ENCODE assay signal across 25 mouse cellular contexts in the genomic region with DNA sequence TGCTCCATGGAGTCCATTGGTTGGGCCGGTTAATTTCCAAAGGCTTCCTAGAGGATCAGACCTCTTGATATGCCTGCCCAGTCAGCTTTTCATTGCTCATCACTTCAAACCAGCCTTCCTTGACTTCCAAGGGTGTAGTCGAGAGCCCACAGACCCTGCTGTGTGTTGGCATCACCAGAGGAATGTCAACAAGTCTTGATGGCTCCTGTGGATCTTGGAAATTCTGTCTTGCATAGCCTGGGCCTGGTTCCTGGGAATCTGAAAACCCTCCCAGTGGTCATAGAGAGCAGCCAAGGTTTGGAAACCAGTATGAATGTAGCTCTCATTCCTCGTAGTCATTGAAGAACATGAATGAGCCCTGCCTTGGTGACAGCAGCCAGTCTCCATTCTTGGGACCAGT. TPM values are rescaled to one million over a fixed set of nuclear protein-coding genes. Genes with fewer than 3 reads are reported as not detected.
DNase-seq lines count a peak whose midpoint lies in the region; ATAC-seq lines count a peak whose summit lies in the region.
"Had no signal": no experiment of that assay in that cellular context is flagged by ENCODE, and none has a peak within 500 bp of the region (broad histone marks: within the 10 kb centered on the region; RNA-seq: fewer than 3 reads in every experiment).

No protein-coding gene starts in this region.

- no peak overlapping the region for H3K27ac ChIP-seq in heart, embryonic 10.5 days
- H3K27ac ChIP-seq in lung, embryonic 16.5 days (ENCODE audit: low read length): peak overlapping the region; percentile 57
- H3K27ac ChIP-seq: embryonic facial prominence, embryonic 13.5 days; embryonic facial prominence, embryonic 15.5 days; forebrain, embryonic 10.5 days; forebrain, embryonic 12.5 days had no signal

- 82% methylated on average over 3 of the region's 3 CpGs for WGBS in heart, embryonic 10.5 days
- WGBS in lung, embryonic 16.5 days: 82% methylated on average over 3 of the region's 3 CpGs

- no peak for ATAC-seq in lung, embryonic 16.5 days (ENCODE audit: low read depth)
- ATAC-seq: activated CD4-positive, CD25-positive, alpha-beta regulatory T cell, adult 4 months; forebrain, embryonic 14.5 days; forebrain, embryonic 16.5 days; Patski had no signal

- DNase-seq in heart, embryonic 10.5 days (ENCODE audit: low spot score): peak; percentile 58
- no peak for DNase-seq in heart, postnatal 25 days (ENCODE audit: low spot score)
- DNase-seq in lung, postnatal 25 days (ENCODE audit: low spot score): no peak
- DNase-seq in Muller cell, postnatal 12 days (ENCODE audit: inconsistent ontology term): peak; percentile 9
- no peak for DNase-seq in adrenal gland, adult 18-20 months (ENCODE audit: low spot score in 2 of 2)
- DNase-seq: adrenal gland, adult 2 months; adrenal gland, postnatal 10 days; adrenal gland, postnatal 25 days; cerebellum, adult 11 months; cerebellum, adult 8-10 months; cerebellum, adult 9-11 months; embryo, embryonic 11 days had no signal

- H3K9me3 ChIP-seq in heart, embryonic 10.5 days: no peaks in the 10 kb centered on the region
- no peaks in the 10 kb centered on the region for H3K9me3 ChIP-seq in lung, embryonic 16.5 days (ENCODE audit: control insufficient read depth, low read length)
- H3K9me3 ChIP-seq: embryonic facial prominence, embryonic 13.5 days; embryonic facial prominence, embryonic 15.5 days; forebrain, embryonic 10.5 days; forebrain, embryonic 12.5 days had no signal

- no peaks in the 10 kb centered on the region for H3K4me1 ChIP-seq in heart, embryonic 10.5 days
- H3K4me1 ChIP-seq in lung, embryonic 16.5 days (replicated peaks; ENCODE audit: control insufficient read depth, insufficient read depth, low read length): peaks cover 9% of the 10 kb centered on the region; the same call in 1 of the 2 replicates
- H3K4me1 ChIP-seq: forebrain, embryonic 12.5 days had no signal

- H3K27me3 ChIP-seq in heart, embryonic 10.5 days (ENCODE audit: insufficient read depth, poor library complexity, severe bottlenecking): no peaks in the 10 kb centered on the region
- no peaks in the 10 kb centered on the region for H3K27me3 ChIP-seq in lung, embryonic 16.5 days (ENCODE audit: control insufficient read depth, insufficient read depth, low read depth, low read length)
- H3K27me3 ChIP-seq: embryonic facial prominence, embryonic 13.5 days; embryonic facial prominence, embryonic 15.5 days; forebrain, embryonic 12.5 days had no signal

- H3K4me2 ChIP-seq in lung, embryonic 16.5 days (ENCODE audit: low read depth, low read length): no peak overlapping the region
- H3K4me2 ChIP-seq: embryonic facial prominence, embryonic 13.5 days; embryonic facial prominence, embryonic 15.5 days; forebrain, embryonic 12.5 days had no signal

- H3K36me3 ChIP-seq in heart, embryonic 10.5 days: no peaks in the 10 kb centered on the region
- H3K36me3 ChIP-seq in lung, embryonic 16.5 days (ENCODE audit: control insufficient read depth, insufficient read depth, low read length): no peaks in the 10 kb centered on the region
- H3K36me3 ChIP-seq: embryonic facial prominence, embryonic 13.5 days; embryonic facial prominence, embryonic 15.5 days; forebrain, embryonic 10.5 days; forebrain, embryonic 12.5 days had no signal

- no peak overlapping the region for H3K9ac ChIP-seq in lung, embryonic 16.5 days (ENCODE audit: low read length)
- H3K9ac ChIP-seq: embryonic facial prominence, embryonic 13.5 days; embryonic facial prominence, embryonic 15.5 days; forebrain, embryonic 12.5 days had no signal

- H3K4me3 ChIP-seq in heart, embryonic 10.5 days: no peak overlapping the region
- H3K4me3 ChIP-seq in lung, embryonic 16.5 days (ENCODE audit: low read length): no peak overlapping the region
- H3K4me3 ChIP-seq: embryonic facial prominence, embryonic 13.5 days; embryonic facial prominence, embryonic 15.5 days; erythroblast, embryonic 14.5 days; forebrain, embryonic 10.5 days; forebrain, embryonic 12.5 days had no signal

- intact Hi-C loops in heart, postnatal 25 days (cut with DNase I): no loop called here

RNA-seq across cellular contexts. Expression of a gene that starts 36.9 kb away (rescaled TPM):
- polyA plus RNA-seq in heart, embryonic 10.5 days (2016; fragmentation: Nextera tagmentation; extraction: Ambion mirVana): 0.05 and 0.23 TPM in 2 replicates
- under 1 TPM; 0.22 to 0.36 TPM for total RNA-seq in heart, postnatal 25 days (2021)
- 4.0 and 4.9 TPM in 2 replicates for polyA plus RNA-seq in lung, embryonic 16.5 days (2015; fragmentation: Nextera tagmentation; extraction: Ambion mirVana)
- total RNA-seq in adrenal gland, adult 18-20 months (2021): 1 to 10 TPM; 1.2 TPM
- total RNA-seq: common myeloid progenitor, adult 5-6 weeks; MEL had no signal
- polyA plus RNA-seq: activated CD4-positive, CD25-positive, alpha-beta regulatory T cell, adult 4 months; C2C12; erythroblast, embryonic 14.5 days; Patski had no signal

Comparison
In these comparisons a context has a peak if more than half of its experiments do, and no peak if none do; other contexts are left out.
1. DNase-seq: peak in heart, embryonic 10.5 days (single experiment) and Muller cell, postnatal 12 days (single experiment); none in heart, postnatal 25 days (single experiment), lung, postnatal 25 days (single experiment) and adrenal gland, adult 18-20 months (0 of 2).